Mouse (Mus musculus) heart, postnatal 0 days (tissue): ENCODE results near the gene Upb1.

Experiments
- CTCF ChIP-seq: IDR thresholded peaks from 2 replicates; pipeline ENCODE4 v1.5.1; 2016; ENCODE audit warnings: antibody characterized with exemption, control low read depth, low read depth
- EP300 ChIP-seq: IDR thresholded peaks from 2 replicates; pipeline ENCODE4 v1.6.1; 2016; ENCODE audit warnings: antibody characterized with exemption, low read depth

- TF ChIP-seq CTCF (no peak), EP300 (no peak)
These were observed 14.0 kb downstream of the Upb1 start for GRCm38 (mm10) chr10:75414925-75415324.
